Mouse (Mus musculus) forebrain, embryonic 14.5 days (tissue): ENCODE data around the gene Pop4. TPM values are rescaled to one million over a fixed set of nuclear protein-coding genes. Genes with fewer than 3 reads are reported as not detected.

Experiments
- ATAC-seq: fragments of 200-750 bp; cut with Nextera tagmentation; 2 replicates; pipeline ENCODE4 v1.8.0; 2017; ENCODE audit warnings: mild to moderate bottlenecking, moderate library complexity
- DNase-seq: peaks from one replicate; pipeline ENCODE4 v3.0.0-alpha.2; 2015; ENCODE audit warnings: low spot score
- H3K27ac ChIP-seq: fragments of 300-500 bp; sonication (generic); 2 replicates; pipeline ENCODE4 v1.5.1; 2014; ENCODE audit warnings: low read depth, mild to moderate bottlenecking, control low read depth, low read length, moderate library complexity
- H3K27me3 ChIP-seq: fragments of 300-500 bp; sonication (generic); replicated peaks from 2 replicates; pipeline ENCODE4 v1.6.1; 2014; ENCODE audit warnings: low read length, control low read depth, mixed read lengths; ENCODE audit not compliant: control insufficient read depth, insufficient read depth
- H3K36me3 ChIP-seq: fragments of 300-500 bp; sonication (generic); 2 replicates; pipeline ENCODE4 v1.6.1; 2014; ENCODE audit warnings: low read length, control low read depth; ENCODE audit not compliant: control insufficient read depth, insufficient read depth
- H3K4me1 ChIP-seq: fragments of 300-500 bp; sonication (generic); 2 replicates; pipeline ENCODE4 v1.6.1; 2014; ENCODE audit warnings: antibody characterized with exemption, low read length, control low read depth; ENCODE audit not compliant: control insufficient read depth, insufficient read depth
- H3K4me2 ChIP-seq: fragments of 300-500 bp; sonication (generic); 2 replicates; pipeline ENCODE4 v1.6.1; 2014; ENCODE audit warnings: mild to moderate bottlenecking, control low read depth, low read length
- H3K4me3 ChIP-seq: fragments of 300-500 bp; sonication (generic); 2 replicates; pipeline ENCODE4 v1.5.1; 2014; ENCODE audit warnings: low read depth, low read length, control low read depth
- H3K9ac ChIP-seq: fragments of 300-500 bp; sonication (generic); 2 replicates; pipeline ENCODE4 v1.6.1; 2014; ENCODE audit warnings: mild to moderate bottlenecking, low read length, control low read depth, moderate library complexity
- H3K9me3 ChIP-seq: fragments of 300-500 bp; sonication (generic); replicated peaks from 2 replicates; pipeline ENCODE4 v1.6.1; 2016; ENCODE audit warnings: low read length, control low read depth, mixed read lengths; ENCODE audit not compliant: control insufficient read depth
- WGBS: fragments of 180-500 bp; shearing (Covaris S2); extraction: QIAGEN DNeasy Blood & Tissue Kit; methylation state at CpG from one replicate; pipeline ENCODE4 v1.1.7; 2014; 5-methylcytosine and 5-hydroxymethylcytosine counted together
- polyA plus RNA-seq: library from polyadenylated mRNA; unstranded; fragments of >200 nt; fragmentation: Nextera tagmentation; extraction: Ambion mirVana; gene quantifications from 2 replicates; pipeline ENCODE4 v1.2.1, GENCODE M21; 2014

The Pop4 gene
- polyA plus RNA-seq, 1 experiment from 2014 or later: 117 TPM

DNA sequence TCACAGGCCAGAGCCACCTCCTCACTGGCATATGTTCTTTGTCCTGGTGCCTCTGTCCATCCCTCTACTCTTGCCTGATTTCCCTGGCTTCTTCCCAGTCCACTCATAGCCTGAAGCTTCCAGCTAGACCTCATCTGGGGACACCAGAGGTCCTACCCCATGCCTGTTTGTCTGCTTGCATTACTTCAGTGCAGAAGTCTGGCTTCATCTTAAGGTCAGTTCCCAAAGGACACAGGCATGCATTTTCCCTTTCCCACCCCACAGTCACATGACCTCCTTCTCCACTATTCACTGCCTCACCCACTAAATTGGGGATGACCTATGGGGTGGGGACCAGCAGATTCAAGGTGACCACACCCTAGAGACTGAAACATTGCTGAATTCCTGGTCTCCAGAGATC, 17.8 kb downstream of the Pop4 start:
- no peaks in the 10 kb centered on the region for H3K36me3 ChIP-seq
- no peaks in the 10 kb centered on the region for H3K9me3 ChIP-seq
- H3K27me3 ChIP-seq: no peaks in the 10 kb centered on the region
- H3K4me3 ChIP-seq: no peak overlapping the region
- no peak overlapping the region for H3K9ac ChIP-seq
- no peak overlapping the region for H3K4me2 ChIP-seq
- ATAC-seq (no peak), DNase-seq (no peak)
- H3K4me1 ChIP-seq: peaks cover 9% of the 10 kb centered on the region
- no peak overlapping the region for H3K27ac ChIP-seq

DNA sequence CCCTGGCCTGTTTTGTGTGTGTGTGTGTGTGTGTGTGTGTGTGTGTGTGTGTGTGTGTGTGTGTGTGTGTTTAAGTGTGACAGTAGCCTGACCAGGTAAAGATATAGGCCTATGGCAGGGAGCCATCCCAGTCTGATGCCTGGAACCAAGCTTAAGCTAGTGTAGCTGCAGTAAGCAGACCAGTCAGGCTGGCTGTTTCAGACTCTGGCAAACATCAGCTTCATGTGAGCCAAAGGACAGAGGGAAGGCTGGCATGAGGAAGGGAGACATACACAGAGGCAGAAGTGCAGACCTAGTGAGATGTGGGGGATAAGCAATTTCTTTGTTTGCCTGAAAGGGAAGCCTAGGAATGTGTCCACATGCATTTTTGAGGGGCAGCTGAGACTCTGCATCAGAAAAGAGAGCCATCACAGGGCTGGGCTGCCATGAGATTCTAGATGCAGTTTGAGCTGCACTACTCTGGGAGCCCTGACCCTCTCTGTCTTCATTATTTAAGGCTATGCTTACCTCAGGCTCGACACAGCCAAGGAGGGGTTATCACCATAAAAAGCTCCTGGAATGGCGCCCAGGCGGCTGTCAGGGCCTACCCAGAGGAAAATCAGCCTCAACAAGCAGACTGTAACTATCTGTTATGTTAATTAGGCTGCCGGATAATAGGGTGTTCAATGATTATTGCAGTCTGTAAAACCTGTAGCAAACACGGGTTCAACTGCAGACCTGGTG, 19.6 kb downstream of the Pop4 start:
- peak overlapping the region; percentile 71 for H3K27ac ChIP-seq
- no peaks in the 10 kb centered on the region for H3K9me3 ChIP-seq
- WGBS: 17% methylated on average over 5 of the region's 5 CpGs
- DNase-seq: peak; percentile 77
- H3K36me3 ChIP-seq: no peaks in the 10 kb centered on the region
- H3K9ac ChIP-seq: no peak overlapping the region
- H3K4me3 ChIP-seq: no peak overlapping the region
- ATAC-seq: peak; percentile 86
- H3K4me2 ChIP-seq: no peak overlapping the region
- H3K4me1 ChIP-seq: peaks cover 9% of the 10 kb centered on the region
- H3K27me3 ChIP-seq: no peaks in the 10 kb centered on the region

DNA sequence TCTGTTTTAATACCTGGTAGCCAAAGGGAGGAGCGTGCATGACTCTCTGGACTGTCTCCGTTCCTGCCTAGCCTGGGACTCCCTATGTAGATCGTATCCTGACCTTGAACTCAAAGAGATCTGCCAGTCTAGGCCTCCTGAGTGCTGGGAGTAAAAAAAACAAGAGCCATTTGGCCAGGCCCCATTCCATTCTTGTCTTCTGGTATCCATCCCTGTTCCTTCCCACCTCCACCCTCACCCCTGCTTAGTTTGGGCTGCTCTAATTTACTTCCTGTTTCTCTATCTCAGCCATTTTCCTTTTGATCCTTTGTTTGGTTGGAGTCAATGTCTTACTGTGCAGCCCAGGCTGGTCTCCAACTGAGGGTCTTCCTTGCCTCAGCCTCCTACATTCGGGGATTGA, 28.8 kb downstream of the Pop4 start:
- Histone ChIP-seq H3K9ac (no peak overlapping the region), H3K4me2 (no peak overlapping the region), H3K36me3 (no peaks in the 10 kb centered on the region), H3K27ac (no peak overlapping the region), H3K27me3 (no peaks in the 10 kb centered on the region), H3K9me3 (no peaks in the 10 kb centered on the region), H3K4me1 (no peaks in the 10 kb centered on the region), H3K4me3 (no peak overlapping the region)
- WGBS: 88% methylated on average over 4 of the region's 4 CpGs
- no peak for DNase-seq
- no peak for ATAC-seq

DNA sequence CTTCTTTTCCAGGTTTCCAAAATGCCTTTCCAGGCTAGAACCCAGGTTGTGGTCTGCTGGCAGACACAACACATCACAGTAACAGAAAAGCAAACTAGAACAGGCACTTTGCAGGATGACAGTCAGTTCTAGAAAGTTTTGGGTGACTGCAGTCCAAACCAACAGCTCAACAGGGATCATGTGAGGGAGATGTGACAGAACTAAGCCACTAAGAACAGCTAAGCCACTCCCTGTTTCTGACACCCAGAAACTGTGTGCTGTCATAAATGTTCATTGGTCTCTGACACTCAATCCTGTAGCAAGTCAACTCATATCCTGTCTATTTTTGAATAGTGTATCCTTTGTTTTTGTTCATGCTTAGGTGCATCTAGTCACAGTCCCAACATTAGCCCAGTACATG, 34.1 kb downstream of the Pop4 start:
- Histone ChIP-seq H3K4me1 (no peaks in the 10 kb centered on the region), H3K9ac (no peak overlapping the region), H3K27me3 (no peaks in the 10 kb centered on the region), H3K4me3 (no peak overlapping the region), H3K4me2 (no peak overlapping the region), H3K27ac (no peak overlapping the region), H3K9me3 (no peaks in the 10 kb centered on the region), H3K36me3 (no peaks in the 10 kb centered on the region)
- DNase-seq (no peak), ATAC-seq (no peak)

DNA sequence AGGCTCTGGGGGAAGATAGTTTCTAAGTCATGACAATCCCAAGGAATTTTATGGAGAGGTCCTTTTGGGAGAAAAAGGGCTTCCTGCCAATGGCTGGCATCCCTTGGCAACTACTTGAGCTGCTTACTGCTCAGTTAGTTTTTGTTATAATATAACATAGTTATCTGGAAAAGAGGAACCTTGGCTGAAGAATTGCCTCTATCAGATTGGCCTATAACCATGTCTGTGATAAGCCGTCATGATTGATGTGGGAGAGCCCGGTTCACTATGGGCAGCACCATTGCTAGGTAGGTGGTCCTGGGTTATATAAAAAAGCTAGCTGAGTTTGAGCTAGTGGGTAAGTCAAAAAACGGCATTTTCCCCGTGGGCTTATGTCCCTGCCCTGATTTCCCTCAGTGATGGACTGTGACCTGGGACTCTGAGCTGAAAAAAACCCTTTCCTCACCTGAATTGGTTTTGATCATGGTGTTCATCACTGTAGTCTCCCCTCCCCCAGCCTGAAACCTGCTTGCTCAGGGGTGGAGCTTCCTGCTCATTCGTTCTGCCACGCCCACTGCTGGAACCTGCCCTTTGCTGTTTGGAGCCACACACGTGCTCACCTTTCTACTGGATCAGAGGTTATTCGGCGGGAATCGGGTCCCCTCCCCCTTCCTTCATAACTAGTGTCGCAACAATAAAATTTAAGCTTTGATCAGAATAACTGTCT, 34.7 kb downstream of the Pop4 start:
- Histone ChIP-seq H3K27ac (no peak overlapping the region), H3K9me3 (no peaks in the 10 kb centered on the region), H3K9ac (no peak overlapping the region), H3K4me3 (no peak overlapping the region), H3K36me3 (no peaks in the 10 kb centered on the region), H3K4me1 (no peaks in the 10 kb centered on the region), H3K4me2 (no peak overlapping the region), H3K27me3 (no peaks in the 10 kb centered on the region)
- 46% methylated on average over 11 of the region's 11 CpGs for whole genome bisulfite sequencing
- DNase-seq (no peak), ATAC-seq (no peak)

DNA sequence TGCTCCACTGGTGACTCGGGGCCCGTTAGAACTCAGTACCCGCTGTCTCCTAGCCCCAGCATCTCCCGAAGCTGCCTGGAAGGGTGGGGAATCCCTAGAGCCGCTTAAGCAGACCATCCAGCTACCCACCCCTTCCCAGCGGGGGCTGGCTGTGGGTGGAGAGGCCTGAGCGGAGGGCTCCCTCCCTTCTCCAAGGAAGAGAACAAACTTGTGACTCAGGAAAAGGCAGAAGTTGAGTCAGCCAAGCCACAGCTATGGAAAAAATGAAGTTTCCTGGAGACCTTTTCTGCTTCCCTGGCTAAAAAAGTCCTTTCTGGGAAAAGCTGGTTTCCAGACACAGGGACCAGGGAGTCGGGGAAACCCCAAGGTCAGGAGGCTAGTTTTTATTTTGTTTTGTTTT, 40.9 kb downstream of the Pop4 start:
- H3K9me3 ChIP-seq: no peaks in the 10 kb centered on the region
- H3K27me3 ChIP-seq: 0 out of 2 replicates have a peak, but pooled peaks cover 6% of the 10 kb centered on the region
- no peak overlapping the region for H3K27ac ChIP-seq
- ATAC-seq (no peak), DNase-seq (no peak)
- no peak overlapping the region for H3K4me3 ChIP-seq
- H3K36me3 ChIP-seq: no peaks in the 10 kb centered on the region
- no peak overlapping the region for H3K4me2 ChIP-seq
- H3K4me1 ChIP-seq: peaks cover 9% of the 10 kb centered on the region
- 17% methylated on average over 8 of the region's 8 CpGs for WGBS
- no peak overlapping the region for H3K9ac ChIP-seq

DNA sequence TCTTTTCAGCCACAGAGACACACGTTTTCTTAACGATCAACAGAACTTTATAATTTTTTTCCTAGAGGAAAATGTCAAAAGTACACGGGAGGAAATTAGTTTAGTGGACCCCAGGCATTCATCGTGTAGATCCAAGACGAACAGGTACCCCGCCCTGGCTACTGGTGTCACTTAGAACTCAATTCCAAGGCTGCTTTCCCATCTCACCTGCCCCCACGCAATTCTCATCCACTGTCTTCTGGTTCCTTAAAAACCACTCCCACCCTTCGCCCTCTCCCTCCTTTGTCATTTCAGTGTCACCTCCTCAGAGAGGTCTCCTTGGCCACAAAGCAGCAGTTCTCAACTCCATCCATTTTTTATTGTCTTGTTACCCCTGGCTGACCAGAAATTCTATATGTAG, 42.9 kb downstream of the Pop4 start:
- ATAC-seq (no peak), DNase-seq (no peak)
- whole genome bisulfite sequencing: 19% methylated on average over 8 of the region's 8 CpGs
- H3K9ac ChIP-seq: no peak overlapping the region
- 0 out of 2 replicates have a peak, but pooled peaks cover 6% of the 10 kb centered on the region for H3K27me3 ChIP-seq
- peak overlapping the region; percentile 40 for H3K4me3 ChIP-seq
- H3K4me1 ChIP-seq: peaks cover 9% of the 10 kb centered on the region
- peak overlapping the region; percentile 90 for H3K4me2 ChIP-seq
- H3K27ac ChIP-seq: no peak overlapping the region
- no peaks in the 10 kb centered on the region for H3K36me3 ChIP-seq
- no peaks in the 10 kb centered on the region for H3K9me3 ChIP-seq

DNA sequence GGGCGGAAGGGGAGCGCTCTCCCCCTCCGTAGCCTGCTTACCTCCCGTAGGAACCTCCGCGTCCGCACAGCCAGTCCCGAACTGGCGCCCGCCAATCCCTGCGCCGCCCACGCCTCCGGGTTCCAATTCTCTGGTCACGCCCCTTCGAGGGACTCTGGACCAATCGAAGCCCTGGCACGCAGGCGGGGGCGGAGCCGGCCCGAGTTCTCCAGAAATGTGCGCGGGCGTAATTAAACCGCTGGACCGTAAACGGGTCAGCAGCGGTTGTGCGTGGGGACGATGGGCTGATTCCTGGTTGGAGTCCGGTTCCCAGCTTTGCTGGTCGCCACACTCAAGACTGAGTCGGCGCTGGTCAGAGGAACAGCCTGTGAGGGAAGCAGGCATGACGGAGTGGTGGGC, 43.3 kb downstream of the Pop4 start, which contains the start of gene Plekhf1:
Gene Plekhf1, minus strand, starts transcription at position 117 of the 399 bp plus-strand sequence.
- WGBS: 2% methylated on average over 36 of the region's 36 CpGs
- ATAC-seq (peak; percentile 96), DNase-seq (peak; percentile 88)
- Histone ChIP-seq H3K9ac (peak within 1 kb of the TSS; percentile 49), H3K4me2 (peak within 1 kb of the TSS; percentile 90), H3K4me1 (peaks cover 9% of the 10 kb centered on the region), H3K9me3 (no peaks in the 10 kb centered on the region), H3K4me3 (peak within 1 kb of the TSS; percentile 40), H3K27me3 (0 out of 2 replicates have a peak, but pooled peaks cover 6% of the 10 kb centered on the region), H3K36me3 (no peaks in the 10 kb centered on the region), H3K27ac (no peak within 1 kb of the TSS)
